Mouse (Mus musculus) ovary, postnatal 36 days (tissue): Measurements from ENCODE around the gene Ifnk.

Source experiments
- DNase-seq: peaks from one replicate; pipeline ENCODE4 v3.0.0; 2022; ENCODE audit warnings: low spot score, mixed read lengths

Ifnk gene

GRCm38 (mm10) chr4:35151756-35152155 is at the start of gene Ifnk:
Gene Ifnk (plus strand): TSS chr4:35152056.
- DNase-seq = no peak

GRCm38 (mm10) chr4:35105115-35105773 is 46.6 kb upstream of the Ifnk start:
- DNase-seq = no peak

- no peak for DNase-seq
Observed at GRCm38 (mm10) chr4:35112452-35112851, 39.4 kb upstream of the Ifnk start.

GRCm38 (mm10) chr4:35113516-35114248 is 38.2 kb upstream of the Ifnk start:
- DNase-seq = no peak

- no peak for DNase-seq
Observed at GRCm38 (mm10) chr4:35114950-35115349, 36.9 kb upstream of the Ifnk start.

- no peak for DNase-seq
Observed at GRCm38 (mm10) chr4:35115933-35116332, 35.9 kb upstream of the Ifnk start.

GRCm38 (mm10) chr4:35117144-35117543 is 34.7 kb upstream of the Ifnk start:
- no peak for DNase-seq

GRCm38 (mm10) chr4:35118851-35119250 is 33.0 kb upstream of the Ifnk start:
- no peak for DNase-seq

GRCm38 (mm10) chr4:35120159-35120558 is 31.7 kb upstream of the Ifnk start:
- DNase-seq = no peak

- DNase-seq = no peak
Observed at GRCm38 (mm10) chr4:35120575-35120974, 31.3 kb upstream of the Ifnk start.

GRCm38 (mm10) chr4:35121060-35121459 is 30.8 kb upstream of the Ifnk start:
- DNase-seq = no peak

- DNase-seq = no peak
Observed at GRCm38 (mm10) chr4:35123087-35123486, 28.8 kb upstream of the Ifnk start.

GRCm38 (mm10) chr4:35124027-35124426 is 27.8 kb upstream of the Ifnk start:
- DNase-seq = no peak

GRCm38 (mm10) chr4:35125299-35125777 is 26.5 kb upstream of the Ifnk start:
- DNase-seq = no peak

GRCm38 (mm10) chr4:35126776-35127175 is 25.1 kb upstream of the Ifnk start:
- no peak for DNase-seq

- no peak for DNase-seq
Observed at GRCm38 (mm10) chr4:35127759-35128158, 24.1 kb upstream of the Ifnk start.

GRCm38 (mm10) chr4:35130411-35130948 is 21.4 kb upstream of the Ifnk start:
- no peak for DNase-seq

GRCm38 (mm10) chr4:35131592-35131991 is 20.3 kb upstream of the Ifnk start:
- DNase-seq = no peak

GRCm38 (mm10) chr4:35133411-35133810 is 18.4 kb upstream of the Ifnk start:
- no peak for DNase-seq

- no peak for DNase-seq
Observed at GRCm38 (mm10) chr4:35134846-35135611, 16.8 kb upstream of the Ifnk start.

- DNase-seq = no peak
Observed at GRCm38 (mm10) chr4:35135806-35136205, 16.1 kb upstream of the Ifnk start.

GRCm38 (mm10) chr4:35136996-35137395 is 14.9 kb upstream of the Ifnk start:
- no peak for DNase-seq
